Mouse (Mus musculus): ENCODE results near the gene Prdm5.

GRCm38 (mm10) chr6:65915421-65915820 lies 136.6 kb downstream of the Prdm5 start:
- no peak for TF ChIP-seq CTCF (IDR thresholded peaks at IDR 0.05; ENCODE audit: insufficient read depth, low read length)
- TF ChIP-seq POLR2A (IDR thresholded peaks at IDR 0.05; ENCODE audit: borderline replicate concordance, extremely low read depth, low read depth, low read length) = no peak

Data from lung, adult 2 months (tissue).